Mouse (Mus musculus) myocyte (in vitro differentiated cells): ENCODE data around the gene Islr2. TPM values are rescaled to one million over a fixed set of nuclear protein-coding genes. Genes with fewer than 3 reads are reported as not detected.
A peak's percentile ranks its signal among the peaks of the same experiment; 100 is the strongest.

Source experiments
- H3K27me3 ChIP-seq: one replicate; pipeline ENCODE4 v1.6.1; 2011; ENCODE audit not compliant: control insufficient read depth, insufficient read depth, insufficient read length
- H3K36me3 ChIP-seq: one replicate; pipeline ENCODE4 v1.6.1; 2011; ENCODE audit not compliant: control insufficient read depth, insufficient read depth
- H3K4me2 ChIP-seq: one replicate; pipeline ENCODE4 v1.6.1; 2011; ENCODE audit warnings: low read depth, control low read depth
- H3K4me3 ChIP-seq: one replicate; pipeline ENCODE4 v1.5.1; 2011; ENCODE audit warnings: mild to moderate bottlenecking, control low read depth, moderate library complexity
- H3K79me2 ChIP-seq: one replicate; pipeline ENCODE4 v1.6.1; 2011; ENCODE audit not compliant: control insufficient read depth, insufficient read depth
- H3ac ChIP-seq: one replicate; pipeline ENCODE4 v1.6.1; 2011; ENCODE audit not compliant: control insufficient read depth, insufficient read length
- CEBPB ChIP-seq: IDR thresholded peaks from 2 replicates; pipeline ENCODE4 v1.6.1; 2011; ENCODE audit warnings: mild to moderate bottlenecking, moderate library complexity; ENCODE audit not compliant: poor library complexity, insufficient read depth, severe bottlenecking
- E2F4 ChIP-seq: IDR thresholded peaks from one replicate; pipeline ENCODE4 v1.6.1; 2011; ENCODE audit warnings: mild to moderate bottlenecking, control low read depth, moderate library complexity; ENCODE audit not compliant: insufficient read depth
- MAX ChIP-seq: IDR thresholded peaks from one replicate; pipeline ENCODE4 v1.6.1; 2011; ENCODE audit warnings: low read depth, mild to moderate bottlenecking, control low read depth
- MYOD1 ChIP-seq, 3 experiments: IDR thresholded peaks; one replicate each; pipeline ENCODE4 v1.6.1; 2011; ENCODE audit warnings: control low read depth in 2 of 3, low read depth in 2 of 3, mild to moderate bottlenecking in 2 of 3, moderate library complexity in 1 of 3; ENCODE audit not compliant: insufficient read length in 2 of 3, control insufficient read depth in 1 of 3
- MYOG ChIP-seq, 3 experiments: IDR thresholded peaks; one replicate each; pipeline ENCODE4 v1.6.1; 2011; ENCODE audit warnings: control low read depth in 2 of 3, low read depth in 2 of 3, mild to moderate bottlenecking in 2 of 3; ENCODE audit not compliant: insufficient read length in 2 of 3, control insufficient read depth in 1 of 3, insufficient read depth in 1 of 3
- POLR2A ChIP-seq: IDR thresholded peaks from one replicate; pipeline ENCODE4 v1.6.1; 2011; ENCODE audit warnings: low read depth, mild to moderate bottlenecking, control low read depth, moderate library complexity; ENCODE audit not compliant: insufficient read length
- POLR2AphosphoS2 ChIP-seq: IDR thresholded peaks from one replicate; pipeline ENCODE4 v1.6.1; 2011; ENCODE audit warnings: low read depth, control low read depth; ENCODE audit not compliant: insufficient read length
- REST ChIP-seq: IDR thresholded peaks from one replicate; pipeline ENCODE4 v1.6.1; 2011; ENCODE audit warnings: mild to moderate bottlenecking, control low read depth, moderate library complexity; ENCODE audit not compliant: insufficient read depth, insufficient read length
- SRF ChIP-seq: IDR thresholded peaks from one replicate; pipeline ENCODE4 v1.6.1; 2011; ENCODE audit warnings: low read depth; ENCODE audit not compliant: control insufficient read depth, insufficient read length
- TCF12 ChIP-seq: IDR thresholded peaks from one replicate; pipeline ENCODE4 v1.6.1; 2011; ENCODE audit warnings: mild to moderate bottlenecking, control low read depth; ENCODE audit not compliant: poor library complexity, insufficient read depth, severe bottlenecking
- TCF3 ChIP-seq: IDR thresholded peaks from one replicate; pipeline ENCODE4 v1.6.1; 2011; ENCODE audit warnings: low read depth, control low read depth; ENCODE audit not compliant: insufficient read length
- USF1 ChIP-seq: IDR thresholded peaks from one replicate; pipeline ENCODE4 v1.6.1; 2011; ENCODE audit warnings: low read depth, mild to moderate bottlenecking, control low read depth, moderate library complexity
- polyA plus RNA-seq: library from polyadenylated mRNA; unstranded; fragments of >200 nt; fragmentation: generic; extraction: Trizol; gene quantifications from one replicate; pipeline ENCODE4 v1.2.1, GENCODE M21; 2012; ENCODE audit warnings: missing spikeins

The Islr2 gene
- polyA plus RNA-seq, 1 experiment: 0.32 TPM

- Histone ChIP-seq H3K36me3 (no peaks in the 10 kb centered on the region), H3K4me3 (no peak overlapping the region), H3K79me2 (no peaks in the 10 kb centered on the region), H3K4me2 (no peak overlapping the region), H3ac (no peak overlapping the region), H3K27me3 (no peaks in the 10 kb centered on the region)
- TF ChIP-seq POLR2AphosphoS2: no peak
- TF ChIP-seq MYOD1 (IDR thresholded peaks at IDR 0.05; ENCODE audit: control insufficient read depth in 1 of 3, insufficient read length in 2 of 3, low read depth in 2 of 3): no peak
- TF ChIP-seq TCF3: no peak
- no peak for TF ChIP-seq E2F4
- no peak for TF ChIP-seq CEBPB
These were observed 7.2 kb downstream of the Islr2 start for GRCm38 (mm10) chr9:58196610-58197567.

- no peak overlapping the region for H3K4me3 ChIP-seq
- no peak overlapping the region for H3ac ChIP-seq
- H3K36me3 ChIP-seq: no peaks in the 10 kb centered on the region
- H3K4me2 ChIP-seq: no peak overlapping the region
- H3K79me2 ChIP-seq: no peaks in the 10 kb centered on the region
- TF ChIP-seq USF1 (no peak), CEBPB (no peak), POLR2A (no peak), MAX (no peak), SRF (no peak), TCF12 (no peak)
- H3K27me3 ChIP-seq: no peaks in the 10 kb centered on the region
These were observed 8.0 kb downstream of the Islr2 start for GRCm38 (mm10) chr9:58196141-58196540.

GRCm38 (mm10) chr9:58195671-58196070 lies 8.4 kb downstream of the Islr2 start:
- Histone ChIP-seq H3ac (no peak overlapping the region), H3K4me2 (no peak overlapping the region), H3K27me3 (no peaks in the 10 kb centered on the region), H3K36me3 (no peaks in the 10 kb centered on the region), H3K79me2 (no peaks in the 10 kb centered on the region), H3K4me3 (no peak overlapping the region)
- TF ChIP-seq MYOD1 (IDR thresholded peaks at IDR 0.05; ENCODE audit: control insufficient read depth in 1 of 3, insufficient read length in 2 of 3, low read depth in 2 of 3) (no peak), MAX (no peak), POLR2AphosphoS2 (no peak), CEBPB (no peak), TCF3 (no peak), REST (no peak), E2F4 (no peak), SRF (no peak), TCF12 (no peak), MYOG (IDR thresholded peaks at IDR 0.05; ENCODE audit: control insufficient read depth in 1 of 3, insufficient read depth in 1 of 3, insufficient read length in 2 of 3, low read depth in 2 of 3) (no peak), POLR2A (no peak)

GRCm38 (mm10) chr9:58194222-58194621 lies 9.9 kb downstream of the Islr2 start:
- H3K36me3 ChIP-seq: no peaks in the 10 kb centered on the region
- H3ac ChIP-seq: no peak overlapping the region
- H3K27me3 ChIP-seq: no peaks in the 10 kb centered on the region
- no peak overlapping the region for H3K4me2 ChIP-seq
- H3K4me3 ChIP-seq: no peak overlapping the region
- no peaks in the 10 kb centered on the region for H3K79me2 ChIP-seq
- no peak for TF ChIP-seq TCF3

GRCm38 (mm10) chr9:58184456-58184855 lies 19.7 kb downstream of the Islr2 start:
- Histone ChIP-seq H3K79me2 (no peaks in the 10 kb centered on the region), H3K36me3 (no peaks in the 10 kb centered on the region), H3K4me3 (no peak overlapping the region), H3K4me2 (no peak overlapping the region), H3ac (no peak overlapping the region), H3K27me3 (no peaks in the 10 kb centered on the region)
- TF ChIP-seq TCF3 (no peak), E2F4 (no peak), POLR2AphosphoS2 (no peak)

- Histone ChIP-seq H3K36me3 (no peaks in the 10 kb centered on the region), H3ac (no peak overlapping the region), H3K4me2 (no peak overlapping the region), H3K4me3 (no peak overlapping the region), H3K27me3 (no peaks in the 10 kb centered on the region), H3K79me2 (no peaks in the 10 kb centered on the region)
- TF ChIP-seq MYOD1 (IDR thresholded peaks at IDR 0.05; ENCODE audit: control insufficient read depth in 1 of 3, insufficient read length in 2 of 3, low read depth in 2 of 3) (peak in 1 of 3 experiments; percentile 43), USF1 (no peak), TCF12 (no peak)
These were observed 24.7 kb downstream of the Islr2 start for GRCm38 (mm10) chr9:58179390-58179789.
